Mouse (Mus musculus) testis, adult 2 months (tissue): ENCODE measurements around the gene Olfr787.

Experiments
- CTCF ChIP-seq: fragments of 200-500 bp; IDR thresholded peaks from 2 replicates; pipeline ENCODE4 v1.5.1; 2012; ENCODE audit warnings: low read depth, mild to moderate bottlenecking, inconsistent platforms, low read length, moderate library complexity; ENCODE audit not compliant: control insufficient read depth, insufficient read depth, insufficient replicate concordance
- POLR2A ChIP-seq: fragments of 200-500 bp; IDR thresholded peaks from 2 replicates; pipeline ENCODE4 v1.6.1; 2012; ENCODE audit warnings: low read depth, mild to moderate bottlenecking, inconsistent platforms, low read length, moderate library complexity; ENCODE audit not compliant: control insufficient read depth

DNA sequence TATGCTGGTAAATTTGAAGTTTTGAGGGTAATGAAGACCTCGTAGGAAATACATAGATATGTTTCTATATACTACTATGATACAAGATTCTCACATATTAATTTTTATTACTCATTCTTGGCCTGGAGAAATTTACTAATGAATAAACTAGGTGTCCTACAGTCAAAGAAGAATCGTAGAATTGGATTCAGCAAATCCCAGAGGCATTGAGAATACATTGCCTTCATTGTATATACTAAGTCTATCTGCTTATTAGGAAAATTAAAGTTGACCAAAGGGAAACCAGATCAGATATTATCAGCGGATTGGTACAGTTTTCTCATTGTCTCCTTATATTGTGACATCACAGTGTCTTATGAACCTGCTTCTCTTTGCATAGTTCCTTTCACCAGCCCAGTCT is at the start of gene Olfr787:
- TF ChIP-seq CTCF = no peak
- no peak for TF ChIP-seq POLR2A
